Mouse (Mus musculus): Measurements from ENCODE around the gene Traf3ip2.

The Traf3ip2 gene

GRCm38 (mm10) chr10:39633379-39633778, 20.6 kb downstream of the Traf3ip2 start:
- DNase-seq (ENCODE audit: low spot score in 2 of 2), result no peak

- no peak for DNase-seq (ENCODE audit: low spot score in 2 of 2)
Observed at GRCm38 (mm10) chr10:39634423-39635101, 21.8 kb downstream of the Traf3ip2 start.

DNA sequence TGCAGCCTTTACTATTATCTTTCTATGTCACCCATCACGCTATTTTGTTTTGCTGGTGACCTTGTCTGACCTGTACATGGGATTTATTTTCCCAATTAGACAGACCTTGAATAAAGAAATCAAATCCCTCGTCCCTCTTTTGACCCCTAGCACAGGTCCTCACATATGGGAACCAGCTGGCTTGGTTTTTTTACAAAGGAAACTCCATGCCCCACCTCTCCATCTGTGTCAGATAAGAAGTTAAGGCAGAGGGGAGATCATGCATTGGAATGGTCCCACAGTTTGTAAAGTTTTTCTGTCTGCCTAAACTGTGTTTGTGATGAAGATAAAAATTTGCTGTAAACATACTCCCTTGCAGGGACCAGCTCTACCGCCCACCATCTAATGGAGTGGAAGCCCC, 26.1 kb downstream of the Traf3ip2 start:
- no peak for DNase-seq (ENCODE audit: low spot score in 2 of 2)

GRCm38 (mm10) chr10:39639783-39640182, 27.0 kb downstream of the Traf3ip2 start:
- no peak for DNase-seq (ENCODE audit: low spot score in 2 of 2)

- DNase-seq (ENCODE audit: low spot score in 2 of 2), result no peak
Observed at GRCm38 (mm10) chr10:39640817-39641226, 28.1 kb downstream of the Traf3ip2 start.

- DNase-seq (ENCODE audit: low spot score in 2 of 2), result no peak
Observed at GRCm38 (mm10) chr10:39645789-39646628, 33.3 kb downstream of the Traf3ip2 start.

DNA sequence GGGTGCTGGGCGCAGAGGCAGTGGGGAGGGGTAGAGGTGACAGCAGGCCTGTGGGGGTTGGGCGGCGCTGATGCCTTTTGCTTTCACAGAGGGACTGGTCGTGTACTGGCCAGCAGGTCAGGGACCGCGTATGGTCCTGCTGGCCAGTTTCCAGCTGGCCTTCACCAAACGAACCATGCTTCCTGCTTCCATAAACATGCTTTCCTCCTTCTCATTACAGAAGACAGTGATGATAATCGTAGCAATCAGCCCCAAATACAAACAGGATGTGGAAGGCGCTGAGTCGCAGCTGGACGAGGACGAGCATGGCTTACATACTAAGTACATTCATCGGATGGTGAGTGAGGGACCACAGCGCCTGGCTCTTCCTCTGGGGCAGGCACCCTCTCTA, 33.9 kb downstream of the Traf3ip2 start:
- DNase-seq (ENCODE audit: low spot score in 2 of 2), result no peak

- no peak for DNase-seq (ENCODE audit: low spot score in 2 of 2)
Observed at GRCm38 (mm10) chr10:39647118-39647517, 34.4 kb downstream of the Traf3ip2 start.

DNA sequence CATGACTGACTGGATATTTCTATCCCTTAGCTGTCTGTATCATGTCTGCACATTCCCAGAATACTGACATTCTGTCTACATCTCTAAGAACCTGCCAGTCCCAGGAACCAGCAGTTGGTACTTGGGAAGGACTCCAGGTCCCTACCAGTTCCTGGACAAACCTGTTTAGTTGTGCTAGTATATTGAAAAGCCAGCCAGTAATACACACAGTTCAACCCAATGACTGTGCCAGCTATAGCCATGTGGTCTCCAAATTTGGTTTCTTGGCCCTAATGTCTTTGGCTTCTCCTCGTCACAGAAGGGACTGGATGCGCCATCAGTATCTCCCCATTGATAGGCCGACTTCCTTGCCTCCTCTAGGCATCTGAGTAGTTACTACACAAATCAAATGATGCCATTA, 35.5 kb downstream of the Traf3ip2 start:
- no peak for DNase-seq (ENCODE audit: low spot score in 2 of 2)

- DNase-seq (ENCODE audit: low spot score in 2 of 2), result no peak
Observed at GRCm38 (mm10) chr10:39649550-39649949, 36.8 kb downstream of the Traf3ip2 start.

- no peak for DNase-seq (ENCODE audit: low spot score in 2 of 2)
Observed at GRCm38 (mm10) chr10:39650316-39650715, 37.6 kb downstream of the Traf3ip2 start.

DNA sequence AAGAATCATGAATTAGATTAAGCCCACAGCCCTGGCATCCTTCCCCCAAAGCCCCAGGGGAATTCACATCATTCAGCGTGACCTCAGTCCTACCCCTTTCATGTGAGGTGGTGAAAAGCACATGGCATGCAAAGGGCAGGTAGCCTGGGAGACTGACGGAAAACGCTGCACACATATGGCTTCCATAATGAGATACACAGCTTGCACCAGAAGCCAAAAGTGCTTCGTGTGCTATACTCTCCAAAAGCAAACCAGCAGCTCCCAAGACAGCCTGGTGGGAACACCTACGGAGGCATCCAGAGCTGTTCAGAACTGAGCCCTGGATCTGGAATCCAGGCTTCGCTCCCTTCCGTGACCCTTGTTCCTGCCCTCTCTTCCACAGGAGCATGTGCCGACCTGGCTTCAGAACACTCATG, 41.3 kb downstream of the Traf3ip2 start:
- no peak for DNase-seq (ENCODE audit: low spot score in 2 of 2)

DNA sequence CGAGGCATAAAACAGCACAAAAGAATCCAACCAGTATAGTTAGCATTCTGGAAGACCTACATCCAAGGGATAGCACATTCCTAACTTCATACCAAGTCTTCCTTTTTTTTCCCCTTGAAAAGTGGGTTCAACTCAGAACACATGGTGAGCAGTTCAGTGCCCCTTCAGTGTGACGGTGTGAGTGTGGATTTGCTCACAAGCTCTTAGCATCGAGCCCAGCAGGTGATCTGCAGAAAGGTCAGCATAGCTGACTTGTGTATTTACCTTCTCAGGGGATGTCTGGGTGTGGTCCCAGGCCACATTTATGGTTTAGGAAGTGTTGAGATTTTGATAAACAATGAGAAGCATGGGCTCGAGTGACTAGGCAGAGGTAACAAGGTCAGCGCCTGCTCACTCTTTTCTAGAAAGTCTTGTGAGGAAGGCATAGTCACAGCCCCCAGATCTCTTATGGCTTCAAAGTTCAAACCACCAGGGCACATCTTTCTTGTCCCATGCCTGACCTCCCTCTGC, 46.2 kb downstream of the Traf3ip2 start:
- DNase-seq (ENCODE audit: low spot score in 2 of 2), result no peak

GRCm38 (mm10) chr10:39659411-39660268, 46.9 kb downstream of the Traf3ip2 start:
- no peak for DNase-seq (ENCODE audit: low spot score in 2 of 2)

DNA sequence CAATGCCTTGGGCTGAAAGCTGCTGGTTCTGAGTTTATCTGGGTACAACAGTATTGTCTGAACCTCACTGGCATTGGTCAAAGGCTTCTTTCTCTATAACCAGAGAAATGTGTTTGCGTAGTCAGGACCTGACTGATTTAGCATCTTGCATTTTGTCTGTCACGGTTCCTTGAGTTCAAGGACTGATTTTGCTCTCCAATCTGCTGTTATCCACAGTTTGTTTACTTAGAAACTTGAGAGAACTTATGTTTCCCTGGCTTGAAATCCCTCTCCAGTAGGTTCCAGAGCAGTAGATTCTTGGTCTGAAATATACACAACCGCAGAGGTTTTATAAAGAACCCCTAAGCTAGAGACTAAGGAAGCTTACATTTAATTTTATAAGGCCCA, 47.5 kb downstream of the Traf3ip2 start:
- no peak for DNase-seq (ENCODE audit: low spot score in 2 of 2)

GRCm38 (mm10) chr10:39660698-39661097, 48.0 kb downstream of the Traf3ip2 start:
- no peak for DNase-seq (ENCODE audit: low spot score in 2 of 2)

- no peak for DNase-seq (ENCODE audit: low spot score in 2 of 2)
Observed at GRCm38 (mm10) chr10:39665071-39665502, 52.4 kb downstream of the Traf3ip2 start.

DNA sequence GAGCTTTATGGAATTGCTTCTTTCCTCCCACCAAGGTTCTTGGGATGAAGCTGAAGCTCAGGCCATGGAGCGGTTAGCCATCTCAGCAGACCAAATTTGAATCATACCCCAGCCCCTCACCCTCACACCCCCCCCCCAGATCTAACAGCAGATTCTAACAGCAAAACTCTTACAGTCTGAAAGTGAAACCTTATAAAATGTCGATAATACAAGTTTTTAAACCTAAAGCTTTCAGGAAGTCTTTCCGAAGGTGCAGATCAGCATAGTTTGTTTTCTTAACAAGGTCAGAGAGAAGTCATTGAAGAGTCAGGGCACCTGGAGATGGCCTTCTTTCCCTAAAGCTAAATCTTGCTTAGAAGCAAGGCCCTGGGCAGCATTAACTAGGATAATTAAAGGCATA, 53.3 kb downstream of the Traf3ip2 start:
- no peak for DNase-seq (ENCODE audit: low spot score in 2 of 2)

GRCm38 (mm10) chr10:39671451-39671850, 58.7 kb downstream of the Traf3ip2 start:
- DNase-seq (ENCODE audit: low spot score in 2 of 2), result no peak

GRCm38 (mm10) chr10:39672547-39673051, 59.9 kb downstream of the Traf3ip2 start:
- no peak for DNase-seq (ENCODE audit: low spot score in 2 of 2)

GRCm38 (mm10) chr10:39674106-39674505, 61.4 kb downstream of the Traf3ip2 start:
- DNase-seq (ENCODE audit: low spot score in 2 of 2), result no peak

DNA sequence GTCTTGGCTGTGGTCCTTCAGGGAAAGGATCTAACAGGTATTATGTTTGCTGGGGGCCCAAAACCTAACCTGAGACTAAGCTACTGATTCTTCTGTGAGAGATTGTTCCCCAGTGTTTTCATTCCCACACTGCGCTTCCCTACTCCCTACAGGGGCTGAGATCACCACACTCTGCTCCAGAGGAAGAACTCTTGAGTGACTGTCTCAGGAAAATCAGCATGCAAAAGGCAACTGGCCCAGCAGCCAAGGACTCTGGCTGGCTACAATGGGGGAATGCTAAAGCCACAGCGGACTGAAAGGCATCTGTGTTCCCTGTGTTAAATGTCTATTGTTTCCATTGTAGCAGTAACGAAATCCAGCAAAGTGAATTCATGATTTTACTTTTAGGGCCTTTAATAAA, 62.0 kb downstream of the Traf3ip2 start:
- DNase-seq (ENCODE audit: low spot score in 2 of 2), result no peak

Measured in natural killer cell, adult 2 months (primary cell).